Mouse (Mus musculus): Measurements from ENCODE around the gene AC192777.2. TPM values are rescaled to one million over a fixed set of nuclear protein-coding genes. Genes with fewer than 3 reads are reported as not detected.

Gene AC192777.2
- polyA plus RNA-seq (2015; fragmentation: Nextera tagmentation; extraction: Ambion mirVana): not detected in 2 replicates

DNA sequence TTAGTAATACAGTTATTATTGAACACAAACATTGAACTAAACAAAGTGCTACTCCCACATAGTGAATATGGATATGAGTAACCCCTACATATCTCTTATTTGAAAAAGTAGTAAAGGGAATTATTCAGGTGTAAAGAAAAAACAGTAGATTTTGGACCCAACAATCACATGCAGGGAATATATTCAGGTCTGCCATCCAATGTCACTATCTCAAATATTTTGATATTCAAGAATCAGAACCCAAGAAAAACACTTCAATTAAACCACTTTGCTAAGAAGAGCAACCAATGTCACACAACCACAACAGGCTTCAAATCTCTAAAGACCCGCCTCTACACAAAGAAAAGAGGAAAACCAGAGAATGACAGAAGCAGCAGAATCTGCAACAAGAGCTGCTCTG is at the start of gene AC192777.2:
Gene AC192777.2 (plus strand): TSS at position 301 of the 400 bp plus-strand sequence.

Other genes with a start within 250 kb of the AC192777.2 start
- not detected in 2 replicates for gene Esp38, start 144.9 kb upstream of the AC192777.2 start, polyA plus RNA-seq (2015; fragmentation: Nextera tagmentation; extraction: Ambion mirVana)
- not detected in 2 replicates for gene Pgk2, start 113.2 kb downstream of the AC192777.2 start, polyA plus RNA-seq (2015; fragmentation: Nextera tagmentation; extraction: Ambion mirVana)
- not detected in 2 replicates for gene Crisp3, start 146.8 kb downstream of the AC192777.2 start, polyA plus RNA-seq (2015; fragmentation: Nextera tagmentation; extraction: Ambion mirVana)
- gene Crisp1, start 223.8 kb downstream of the AC192777.2 start, polyA plus RNA-seq (2015; fragmentation: Nextera tagmentation; extraction: Ambion mirVana): not detected in 2 replicates